Mouse (Mus musculus) lung, embryonic 15.5 days (tissue): ENCODE data around the gene Fhad1. TPM values are rescaled to one million over a fixed set of nuclear protein-coding genes. Genes with fewer than 3 reads are reported as not detected.

Experiments used
- ATAC-seq: fragments of 200-750 bp; cut with Nextera tagmentation; 2 replicates; pipeline ENCODE4 v1.8.0; 2017; ENCODE audit warnings: moderate number of reproducible peaks, borderline replicate concordance; ENCODE audit not compliant: low FRiP score, low TSS enrichment; ENCODE audit errors: extremely low read depth
- H3K27ac ChIP-seq: fragments of 300-500 bp; sonication (generic); 2 replicates; pipeline ENCODE4 v1.5.1; 2015; ENCODE audit warnings: moderate library complexity, mild to moderate bottlenecking, inconsistent platforms
- H3K27me3 ChIP-seq: fragments of 300-500 bp; sonication (generic); 2 replicates; pipeline ENCODE4 v1.6.1; 2015; ENCODE audit warnings: inconsistent platforms
- H3K36me3 ChIP-seq: fragments of 300-500 bp; sonication (generic); 2 replicates; pipeline ENCODE4 v1.6.1; 2015; ENCODE audit warnings: inconsistent platforms
- H3K4me1 ChIP-seq: fragments of 300-500 bp; sonication (generic); 2 replicates; pipeline ENCODE4 v1.6.1; 2015; ENCODE audit warnings: inconsistent platforms
- H3K4me2 ChIP-seq: fragments of 300-500 bp; sonication (generic); 2 replicates; pipeline ENCODE4 v1.6.1; 2015; ENCODE audit warnings: inconsistent platforms, mild to moderate bottlenecking, moderate library complexity
- H3K4me3 ChIP-seq: fragments of 300-500 bp; sonication (generic); 2 replicates; pipeline ENCODE4 v1.5.1; 2015; ENCODE audit warnings: mild to moderate bottlenecking, inconsistent platforms
- H3K9ac ChIP-seq: fragments of 300-500 bp; sonication (generic); 2 replicates; pipeline ENCODE4 v1.6.1; 2015; ENCODE audit warnings: inconsistent platforms
- H3K9me3 ChIP-seq: fragments of 300-500 bp; sonication (generic); 2 replicates; pipeline ENCODE4 v1.6.1; 2016; ENCODE audit warnings: inconsistent platforms
- WGBS: fragments of 180-500 bp; shearing (Covaris S2); methylation state at CpG from one replicate; pipeline ENCODE4 v1.1.7; 2015; 5-methylcytosine and 5-hydroxymethylcytosine counted together
- polyA plus RNA-seq: library from polyadenylated mRNA; unstranded; fragments of >200 nt; fragmentation: Nextera tagmentation; extraction: Ambion mirVana; gene quantifications from 2 replicates; pipeline ENCODE4 v1.2.1, GENCODE M21; 2015

The Fhad1 gene
- polyA plus RNA-seq: 1.7 TPM in 2 replicates

DNA sequence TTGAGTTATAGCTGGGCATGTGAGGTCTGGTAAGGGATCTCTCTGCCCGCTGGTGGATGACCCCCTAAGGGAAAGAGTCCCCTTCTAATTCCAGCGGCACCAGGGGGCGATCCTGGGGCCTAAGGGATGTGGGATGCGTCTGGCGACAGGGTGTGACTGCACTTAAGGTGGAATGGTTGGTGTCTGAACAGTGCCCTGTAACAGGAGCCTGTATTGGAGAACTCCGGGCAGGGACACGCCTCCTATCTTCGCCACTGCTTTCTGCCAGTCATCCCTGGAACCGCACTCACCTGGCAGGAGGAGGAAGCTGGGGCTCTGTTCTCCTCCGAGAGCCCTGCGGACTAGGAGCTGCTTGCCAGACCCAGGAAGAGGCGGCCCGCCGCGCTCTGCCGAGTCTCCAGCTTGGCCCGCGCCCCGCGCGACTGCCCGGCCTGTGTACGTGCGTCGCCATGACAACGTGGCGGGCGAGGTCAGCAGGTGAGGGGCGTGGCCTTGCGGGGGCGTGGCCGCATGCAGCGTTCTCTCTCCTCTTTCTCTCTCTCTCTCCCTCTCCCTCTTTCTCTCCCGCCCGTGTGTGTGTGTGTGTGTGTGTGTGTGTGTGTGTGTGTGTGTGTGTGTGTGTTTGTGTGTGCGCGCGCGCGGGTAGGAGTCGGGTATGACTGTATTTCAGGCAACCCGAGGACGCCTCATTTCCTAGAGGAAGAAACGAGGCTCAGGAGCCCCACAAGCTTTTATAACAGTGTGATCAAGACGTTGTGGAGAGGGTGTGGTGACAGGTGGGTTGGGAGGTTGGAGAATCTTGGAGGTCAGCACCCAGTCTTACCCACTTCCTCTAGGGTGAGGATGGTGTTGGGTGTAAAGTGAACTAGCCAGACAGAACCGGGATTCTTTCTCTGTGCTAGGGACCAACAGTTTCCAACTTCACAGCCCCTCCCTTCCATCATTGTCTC, at the start of gene Fhad1:
Gene Fhad1 (minus strand): TSS at position 424 of the 950 bp plus-strand sequence.
- ATAC-seq: peak; percentile 90
- Histone ChIP-seq H3K9ac (peak within 1 kb of the TSS; percentile 27; the same call in 1 of the 2 replicates), H3K9me3 (no peaks in the 10 kb centered on the region), H3K36me3 (no peaks in the 10 kb centered on the region), H3K4me2 (peak within 1 kb of the TSS; percentile 72), H3K4me1 (peaks cover 18% of the 10 kb centered on the region), H3K27ac (no peak within 1 kb of the TSS), H3K4me3 (peak within 1 kb of the TSS; percentile 39), H3K27me3 (peaks cover 22% of the 10 kb centered on the region)
- 2% methylated on average over 45 of the region's 46 CpGs for WGBS

GRCm38 (mm10) chr4:142063057-142063534, 48.2 kb upstream of the Fhad1 start:
- H3K27ac ChIP-seq: no peak overlapping the region
- peaks cover 47% of the 10 kb centered on the region for H3K4me1 ChIP-seq
- H3K9me3 ChIP-seq: no peaks in the 10 kb centered on the region
- no peak overlapping the region for H3K4me3 ChIP-seq
- H3K36me3 ChIP-seq: no peaks in the 10 kb centered on the region
- H3K9ac ChIP-seq: no peak overlapping the region
- WGBS: 75% methylated on average over 8 of the region's 8 CpGs
- ATAC-seq: no peak
- H3K27me3 ChIP-seq: no peaks in the 10 kb centered on the region
- no peak overlapping the region for H3K4me2 ChIP-seq

- H3K4me3 ChIP-seq: no peak overlapping the region
- ATAC-seq: no peak
- H3K36me3 ChIP-seq: no peaks in the 10 kb centered on the region
- H3K4me2 ChIP-seq: no peak overlapping the region
- no peak overlapping the region for H3K9ac ChIP-seq
- no peak overlapping the region for H3K27ac ChIP-seq
- 70% methylated on average over 23 of the region's 23 CpGs for WGBS
- H3K9me3 ChIP-seq: no peaks in the 10 kb centered on the region
- H3K27me3 ChIP-seq: no peaks in the 10 kb centered on the region
- peaks cover 44% of the 10 kb centered on the region for H3K4me1 ChIP-seq
Observed at GRCm38 (mm10) chr4:142061485-142062240, 46.8 kb upstream of the Fhad1 start.

GRCm38 (mm10) chr4:142060455-142061378, 45.8 kb upstream of the Fhad1 start:
- Histone ChIP-seq H3K4me2 (no peak overlapping the region), H3K27ac (no peak overlapping the region), H3K4me3 (no peak overlapping the region), H3K4me1 (peaks cover 34% of the 10 kb centered on the region), H3K36me3 (no peaks in the 10 kb centered on the region), H3K9me3 (no peaks in the 10 kb centered on the region), H3K9ac (no peak overlapping the region), H3K27me3 (no peaks in the 10 kb centered on the region)
- ATAC-seq: no peak
- 47% methylated on average over 18 of the region's 18 CpGs for WGBS

DNA sequence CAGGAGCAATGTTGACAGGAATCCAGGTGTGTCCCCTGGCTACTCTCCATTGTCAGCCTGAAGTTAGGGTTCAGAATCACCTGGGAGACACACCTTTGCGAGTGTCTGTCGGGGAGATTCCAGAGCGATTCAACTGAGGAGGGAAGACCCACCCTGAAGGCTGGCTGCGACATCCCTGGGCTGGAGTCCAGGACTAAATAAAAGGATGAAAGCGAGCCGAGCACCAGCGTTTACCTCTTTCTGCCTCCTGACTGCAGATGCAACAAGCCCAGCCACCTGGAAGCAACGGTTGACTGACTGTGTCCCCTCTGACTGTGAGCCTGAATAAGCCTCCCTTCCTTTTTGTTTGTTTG, 44.9 kb upstream of the Fhad1 start:
- no peak overlapping the region for H3K4me3 ChIP-seq
- 74% methylated on average over 8 of the region's 8 CpGs for WGBS
- no peak overlapping the region for H3K9ac ChIP-seq
- no peak for ATAC-seq
- H3K27me3 ChIP-seq: no peaks in the 10 kb centered on the region
- H3K4me2 ChIP-seq: no peak overlapping the region
- H3K36me3 ChIP-seq: no peaks in the 10 kb centered on the region
- H3K27ac ChIP-seq: no peak overlapping the region
- H3K4me1 ChIP-seq: peaks cover 25% of the 10 kb centered on the region
- H3K9me3 ChIP-seq: no peaks in the 10 kb centered on the region

GRCm38 (mm10) chr4:142059113-142059840, 44.4 kb upstream of the Fhad1 start:
- H3K9me3 ChIP-seq: no peaks in the 10 kb centered on the region
- no peak overlapping the region for H3K4me2 ChIP-seq
- H3K9ac ChIP-seq: no peak overlapping the region
- H3K27me3 ChIP-seq: no peaks in the 10 kb centered on the region
- no peak overlapping the region for H3K27ac ChIP-seq
- no peak for ATAC-seq
- WGBS: 71% methylated on average over 13 of the region's 13 CpGs
- no peak overlapping the region for H3K4me3 ChIP-seq
- H3K36me3 ChIP-seq: no peaks in the 10 kb centered on the region
- H3K4me1 ChIP-seq: peaks cover 20% of the 10 kb centered on the region

- H3K4me1 ChIP-seq: peaks cover 25% of the 10 kb centered on the region
- H3K27ac ChIP-seq: no peak overlapping the region
- 0 out of 2 replicates have a peak, but pooled peaks have one; percentile 17 for ATAC-seq
- no peak overlapping the region for H3K4me2 ChIP-seq
- WGBS: 80% methylated on average over 22 of the region's 22 CpGs
- H3K9ac ChIP-seq: no peak overlapping the region
- no peaks in the 10 kb centered on the region for H3K9me3 ChIP-seq
- H3K27me3 ChIP-seq: no peaks in the 10 kb centered on the region
- H3K36me3 ChIP-seq: no peaks in the 10 kb centered on the region
- no peak overlapping the region for H3K4me3 ChIP-seq
Observed at GRCm38 (mm10) chr4:142057529-142058216, 42.8 kb upstream of the Fhad1 start.

DNA sequence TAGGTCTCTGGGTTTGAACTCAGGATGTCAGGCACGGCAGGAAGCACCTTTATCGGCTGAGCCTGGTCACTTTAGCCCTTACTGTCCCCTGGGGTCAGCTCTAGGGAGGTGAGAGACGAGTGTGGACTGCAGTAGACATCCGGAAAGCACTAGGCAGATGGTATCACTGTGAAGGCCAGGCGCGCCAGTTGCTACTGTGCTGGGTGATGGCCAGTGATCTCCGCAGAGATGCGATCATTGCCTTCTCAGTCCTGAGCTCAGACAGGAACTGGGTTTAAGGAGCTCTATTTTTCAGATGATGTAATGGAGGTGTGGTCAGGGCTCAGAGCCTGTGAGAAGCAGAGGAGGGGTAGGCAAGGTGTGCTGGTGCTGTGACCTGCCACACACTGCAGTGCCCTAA, 40.7 kb upstream of the Fhad1 start:
- 80% methylated on average over 8 of the region's 8 CpGs for WGBS

DNA sequence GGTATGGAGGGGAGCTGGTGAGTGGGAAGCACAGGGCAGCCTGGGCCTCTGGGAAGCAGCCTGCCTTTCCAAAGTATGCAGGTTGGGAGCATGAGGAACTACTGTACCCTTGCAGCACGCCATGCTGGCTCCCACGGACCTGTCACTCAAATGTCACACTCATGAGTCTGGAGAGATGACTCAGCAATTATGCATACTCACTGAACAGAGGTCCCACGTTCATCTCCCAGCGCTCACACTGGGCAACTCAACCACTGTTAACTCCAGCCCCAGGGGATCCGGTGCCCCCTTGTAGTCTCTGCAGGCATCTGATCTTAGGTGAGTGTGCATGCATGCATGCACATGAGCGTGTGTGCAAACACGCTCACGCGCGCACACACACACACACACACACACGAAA, 39.7 kb upstream of the Fhad1 start:
- 84% methylated on average over 11 of the region's 11 CpGs for WGBS
- no peak for ATAC-seq
- H3K27ac ChIP-seq: no peak overlapping the region

More for the DNA sequence above, 40.7 kb upstream of the Fhad1 start:
- no peaks in the 10 kb centered on the region for H3K36me3 ChIP-seq
- peaks cover 14% of the 10 kb centered on the region for H3K4me1 ChIP-seq
- no peak overlapping the region for H3K4me2 ChIP-seq
- H3K27me3 ChIP-seq: no peaks in the 10 kb centered on the region
- H3K4me3 ChIP-seq: no peak overlapping the region
- H3K9me3 ChIP-seq: no peaks in the 10 kb centered on the region
- H3K27ac ChIP-seq: no peak overlapping the region
- no peak overlapping the region for H3K9ac ChIP-seq
- no peak for ATAC-seq

GRCm38 (mm10) chr4:142053661-142054448, 39.0 kb upstream of the Fhad1 start:
- 45% methylated on average over 9 of the region's 9 CpGs for WGBS

More for the DNA sequence above, 39.7 kb upstream of the Fhad1 start:
- Histone ChIP-seq H3K9ac (no peak overlapping the region), H3K4me2 (no peak overlapping the region), H3K4me1 (peaks cover 8% of the 10 kb centered on the region; the same call in 1 of the 2 replicates), H3K4me3 (no peak overlapping the region), H3K27me3 (no peaks in the 10 kb centered on the region), H3K36me3 (no peaks in the 10 kb centered on the region), H3K9me3 (no peaks in the 10 kb centered on the region)

More at GRCm38 (mm10) chr4:142053661-142054448, 39.0 kb upstream of the Fhad1 start:
- no peak overlapping the region for H3K4me2 ChIP-seq
- H3K9me3 ChIP-seq: no peaks in the 10 kb centered on the region
- no peak for ATAC-seq
- H3K27ac ChIP-seq: no peak overlapping the region
- H3K36me3 ChIP-seq: no peaks in the 10 kb centered on the region
- H3K4me3 ChIP-seq: no peak overlapping the region
- H3K27me3 ChIP-seq: no peaks in the 10 kb centered on the region
- H3K9ac ChIP-seq: no peak overlapping the region
- peaks cover 8% of the 10 kb centered on the region; the same call in 1 of the 2 replicates for H3K4me1 ChIP-seq
